Mouse (Mus musculus) liver, embryonic 14.5 days (tissue): Measurements from ENCODE around the gene Ppl.

ENCODE experiments used
- CTCF ChIP-seq: IDR thresholded peaks from 2 replicates; pipeline ENCODE4 v1.5.1; 2016; ENCODE audit warnings: antibody characterized with exemption, low read depth, control low read depth
- EP300 ChIP-seq: IDR thresholded peaks from 2 replicates; pipeline ENCODE4 v1.6.1; 2016; ENCODE audit warnings: antibody characterized with exemption, low read depth

- TF ChIP-seq CTCF, result no peak
- no peak for TF ChIP-seq EP300
Measured at GRCm38 (mm10) chr16:5071974-5072373, 60.2 kb downstream of the Ppl start.
